Mouse (Mus musculus): ENCODE data around the gene Prim2. TPM values are rescaled to one million over a fixed set of nuclear protein-coding genes. Genes with fewer than 3 reads are reported as not detected.

The Prim2 gene
- polyA plus RNA-seq, 1 experiment from 2014 or later, result 41.9 TPM

DNA sequence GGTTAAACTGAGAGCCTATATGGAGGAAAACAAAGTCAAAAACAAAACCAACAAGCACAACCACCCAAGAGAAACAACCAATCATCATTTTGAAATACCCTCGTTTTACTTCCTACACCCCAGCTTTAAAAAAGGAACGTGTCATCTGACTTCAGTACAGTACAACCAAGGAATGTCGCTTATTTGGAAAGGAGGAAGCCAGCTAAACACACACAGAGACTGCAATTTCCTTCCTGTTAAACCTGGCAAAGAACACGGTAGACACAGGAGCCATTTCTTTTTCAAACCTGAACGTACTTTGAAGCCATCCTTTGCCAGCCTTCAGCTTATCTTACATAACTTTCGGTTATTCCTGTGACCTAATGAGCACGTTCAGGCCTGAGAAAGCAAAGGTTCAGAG lies 166.7 kb downstream of the Prim2 start:
- Histone ChIP-seq H3K4me1 (ENCODE audit: control insufficient read depth, insufficient read depth, low read length) (no peaks in the 10 kb centered on the region), H3K4me3 (ENCODE audit: low read depth, low read length) (no peak overlapping the region), H3K4me2 (ENCODE audit: low read depth) (no peak overlapping the region), H3K27ac (ENCODE audit: low read depth, low read length) (no peak overlapping the region), H3K36me3 (ENCODE audit: control insufficient read depth, insufficient read depth, low read length) (no peaks in the 10 kb centered on the region), H3K27me3 (ENCODE audit: control insufficient read depth, insufficient read depth, low read length) (no peaks in the 10 kb centered on the region), H3K9ac (ENCODE audit: low read length) (no peak overlapping the region), H3K9me3 (ENCODE audit: control insufficient read depth, low read length) (no peaks in the 10 kb centered on the region)
- ATAC-seq (ENCODE audit: insufficient read depth, low FRiP score, low TSS enrichment) (no peak), DNase-seq (ENCODE audit: low spot score) (no peak)
- 87% methylated on average over 7 of the region's 7 CpGs for WGBS

DNA sequence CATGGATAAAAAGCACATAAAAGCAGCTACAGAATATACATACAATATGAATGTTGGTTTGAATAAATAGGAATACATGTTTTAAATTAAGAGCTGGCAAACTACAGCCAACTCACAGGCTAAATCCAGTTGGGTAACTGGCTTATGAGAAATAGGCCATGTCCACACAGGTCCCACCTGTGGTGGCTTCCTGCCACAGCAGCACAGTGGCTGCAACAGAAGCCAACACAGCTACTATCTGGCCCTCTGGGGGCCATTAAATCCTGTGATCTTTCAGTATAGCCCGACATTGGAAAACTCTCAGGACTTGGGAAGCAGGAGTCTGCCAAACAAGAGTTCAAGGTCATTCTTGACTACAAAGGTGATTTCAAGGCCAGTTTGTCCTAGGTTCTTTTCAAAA lies 167.3 kb downstream of the Prim2 start:
- Histone ChIP-seq H3K27ac (ENCODE audit: low read depth, low read length) (no peak overlapping the region), H3K9ac (ENCODE audit: low read length) (no peak overlapping the region), H3K4me1 (ENCODE audit: control insufficient read depth, insufficient read depth, low read length) (no peaks in the 10 kb centered on the region), H3K4me3 (ENCODE audit: low read depth, low read length) (no peak overlapping the region), H3K27me3 (ENCODE audit: control insufficient read depth, insufficient read depth, low read length) (no peaks in the 10 kb centered on the region), H3K36me3 (ENCODE audit: control insufficient read depth, insufficient read depth, low read length) (no peaks in the 10 kb centered on the region), H3K4me2 (ENCODE audit: low read depth) (no peak overlapping the region), H3K9me3 (ENCODE audit: control insufficient read depth, low read length) (no peaks in the 10 kb centered on the region)
- ATAC-seq (ENCODE audit: insufficient read depth, low FRiP score, low TSS enrichment) (no peak), DNase-seq (ENCODE audit: low spot score) (no peak)
- 72% methylated on average over 1 of the region's 1 CpGs for WGBS

DNA sequence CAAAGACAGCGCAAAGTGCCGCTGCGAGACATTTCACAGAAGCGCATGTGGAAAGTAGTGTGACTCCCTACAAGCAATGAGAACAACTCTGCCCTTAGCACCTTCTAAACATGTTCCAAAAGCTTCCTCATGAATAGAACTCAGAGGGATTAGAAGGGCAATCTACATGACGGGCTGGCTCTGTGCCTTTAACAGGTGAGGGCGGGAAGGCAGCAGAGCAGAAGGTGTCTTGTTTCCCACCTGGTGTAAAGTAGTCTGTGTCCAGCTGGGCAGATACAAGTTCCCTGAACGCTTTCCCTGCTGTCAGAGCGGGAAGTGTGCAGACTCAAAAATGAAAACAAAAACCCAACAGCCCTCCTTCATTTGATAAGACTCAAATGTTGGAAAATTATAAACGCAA lies 169.5 kb downstream of the Prim2 start:
- no peaks in the 10 kb centered on the region for H3K36me3 ChIP-seq (ENCODE audit: control insufficient read depth, insufficient read depth, low read length)
- WGBS, result 84% methylated on average over 9 of the region's 9 CpGs
- H3K27ac ChIP-seq (ENCODE audit: low read depth, low read length), result no peak overlapping the region

DNA sequence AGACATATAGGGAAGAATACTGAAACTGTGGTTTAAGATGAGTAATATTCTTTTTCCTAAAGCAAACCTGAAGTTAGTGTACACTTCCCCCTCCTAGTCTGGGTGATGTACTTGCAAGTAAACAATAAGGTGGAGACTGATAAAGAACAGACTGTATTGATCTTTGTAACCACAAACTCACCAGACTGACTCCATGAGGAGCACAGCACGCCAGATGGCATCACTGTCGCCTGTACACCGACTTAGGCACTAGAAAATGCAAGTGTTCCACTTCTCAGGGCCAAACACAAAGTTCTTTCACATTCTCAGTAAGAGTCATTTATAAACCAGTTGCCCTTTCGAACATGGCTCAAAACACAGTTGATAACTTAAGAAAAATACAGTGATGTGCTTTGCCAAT lies 170.0 kb downstream of the Prim2 start:
- Histone ChIP-seq H3K36me3 (ENCODE audit: control insufficient read depth, insufficient read depth, low read length) (no peaks in the 10 kb centered on the region), H3K4me3 (ENCODE audit: low read depth, low read length) (no peak overlapping the region), H3K4me2 (ENCODE audit: low read depth) (no peak overlapping the region), H3K27ac (ENCODE audit: low read depth, low read length) (no peak overlapping the region), H3K9ac (ENCODE audit: low read length) (no peak overlapping the region), H3K9me3 (ENCODE audit: control insufficient read depth, low read length) (no peaks in the 10 kb centered on the region), H3K27me3 (ENCODE audit: control insufficient read depth, insufficient read depth, low read length) (no peaks in the 10 kb centered on the region), H3K4me1 (ENCODE audit: control insufficient read depth, insufficient read depth, low read length) (no peaks in the 10 kb centered on the region)
- DNase-seq (ENCODE audit: low spot score) (no peak), ATAC-seq (ENCODE audit: insufficient read depth, low FRiP score, low TSS enrichment) (no peak)
- 85% methylated on average over 4 of the region's 4 CpGs for WGBS

More for the DNA sequence above, 169.5 kb downstream of the Prim2 start:
- Histone ChIP-seq H3K9ac (ENCODE audit: low read length) (no peak overlapping the region), H3K4me2 (ENCODE audit: low read depth) (no peak overlapping the region), H3K27me3 (ENCODE audit: control insufficient read depth, insufficient read depth, low read length) (no peaks in the 10 kb centered on the region), H3K4me3 (ENCODE audit: low read depth, low read length) (no peak overlapping the region), H3K9me3 (ENCODE audit: control insufficient read depth, low read length) (no peaks in the 10 kb centered on the region), H3K4me1 (ENCODE audit: control insufficient read depth, insufficient read depth, low read length) (no peaks in the 10 kb centered on the region)
- no peak for DNase-seq (ENCODE audit: low spot score)
- no peak for ATAC-seq (ENCODE audit: insufficient read depth, low FRiP score, low TSS enrichment)

DNA sequence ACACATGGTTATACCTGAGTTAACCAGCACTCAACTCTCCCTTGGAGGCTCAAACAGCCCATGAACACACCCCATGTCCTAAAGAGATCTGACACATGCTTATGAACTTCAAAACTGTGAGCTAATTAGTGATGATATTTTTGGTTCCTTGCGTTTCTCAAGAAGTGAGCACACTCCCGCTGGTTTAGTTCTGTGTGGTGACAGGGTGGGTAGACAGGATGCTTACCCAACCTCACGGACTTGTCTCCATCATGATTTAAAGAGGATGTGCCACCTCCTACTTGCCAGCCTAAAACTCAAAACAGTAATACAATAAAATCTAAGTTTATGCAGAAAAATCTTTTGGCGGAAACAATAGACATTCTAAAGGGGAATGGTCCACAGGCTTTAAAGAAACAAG lies 173.5 kb downstream of the Prim2 start:
- Histone ChIP-seq H3K4me1 (ENCODE audit: control insufficient read depth, insufficient read depth, low read length) (no peaks in the 10 kb centered on the region), H3K27me3 (ENCODE audit: control insufficient read depth, insufficient read depth, low read length) (no peaks in the 10 kb centered on the region), H3K4me2 (ENCODE audit: low read depth) (no peak overlapping the region), H3K27ac (ENCODE audit: low read depth, low read length) (no peak overlapping the region), H3K9me3 (ENCODE audit: control insufficient read depth, low read length) (no peaks in the 10 kb centered on the region), H3K9ac (ENCODE audit: low read length) (no peak overlapping the region), H3K36me3 (ENCODE audit: control insufficient read depth, insufficient read depth, low read length) (no peaks in the 10 kb centered on the region), H3K4me3 (ENCODE audit: low read depth, low read length) (no peak overlapping the region)
- no peak for DNase-seq (ENCODE audit: low spot score)
- WGBS, result 87% methylated on average over 4 of the region's 4 CpGs
- no peak for ATAC-seq (ENCODE audit: insufficient read depth, low FRiP score, low TSS enrichment)

DNA sequence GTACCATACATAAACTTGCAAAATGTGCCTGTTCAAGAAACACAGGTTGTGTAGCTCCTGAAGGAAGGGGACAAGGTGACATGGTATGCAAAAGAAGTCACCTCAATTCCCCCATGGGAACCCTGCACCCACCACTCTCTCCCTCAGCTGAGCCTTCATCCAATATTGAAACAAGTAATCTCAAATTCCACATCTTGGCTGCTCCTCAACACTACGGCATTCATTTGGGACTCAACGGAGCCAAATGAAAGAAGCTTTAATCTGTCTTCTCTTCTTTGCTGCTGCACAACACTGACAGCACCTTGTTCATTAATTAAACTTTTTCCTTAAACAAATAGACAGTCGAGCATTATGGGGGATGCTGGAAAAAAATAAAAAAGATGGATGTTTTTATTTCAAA lies 174.0 kb downstream of the Prim2 start:
- ATAC-seq (ENCODE audit: insufficient read depth, low FRiP score, low TSS enrichment), result no peak
- no peaks in the 10 kb centered on the region for H3K36me3 ChIP-seq (ENCODE audit: control insufficient read depth, insufficient read depth, low read length)

DNA sequence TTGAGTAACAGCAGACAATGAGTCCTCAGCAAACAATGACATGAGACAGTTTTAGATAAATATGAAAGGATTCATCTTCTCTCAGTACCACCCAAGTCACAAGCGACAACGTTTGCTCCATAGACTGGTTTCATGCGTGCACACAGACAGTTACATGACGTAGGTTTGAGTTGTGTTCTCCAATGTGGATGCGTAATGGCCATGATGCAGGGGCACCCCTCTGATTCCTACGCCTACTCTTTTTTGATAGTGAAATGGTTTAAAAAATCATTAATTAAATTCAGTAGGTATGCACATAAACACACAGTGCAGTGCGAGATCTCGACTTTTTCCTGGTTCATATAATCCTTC lies 174.4 kb downstream of the Prim2 start:
- DNase-seq (ENCODE audit: low spot score) (no peak), ATAC-seq (ENCODE audit: insufficient read depth, low FRiP score, low TSS enrichment) (no peak)
- Histone ChIP-seq H3K36me3 (ENCODE audit: control insufficient read depth, insufficient read depth, low read length) (no peaks in the 10 kb centered on the region), H3K4me3 (ENCODE audit: low read depth, low read length) (no peak overlapping the region), H3K4me1 (ENCODE audit: control insufficient read depth, insufficient read depth, low read length) (no peaks in the 10 kb centered on the region), H3K9me3 (ENCODE audit: control insufficient read depth, low read length) (no peaks in the 10 kb centered on the region), H3K9ac (ENCODE audit: low read length) (no peak overlapping the region), H3K27me3 (ENCODE audit: control insufficient read depth, insufficient read depth, low read length) (no peaks in the 10 kb centered on the region), H3K27ac (ENCODE audit: low read depth, low read length) (no peak overlapping the region), H3K4me2 (ENCODE audit: low read depth) (no peak overlapping the region)
- WGBS, result 74% methylated on average over 8 of the region's 8 CpGs

More for the DNA sequence above, 174.0 kb downstream of the Prim2 start:
- WGBS, result 79% methylated on average over 3 of the region's 3 CpGs
- H3K4me3 ChIP-seq (ENCODE audit: low read depth, low read length), result no peak overlapping the region
- H3K27ac ChIP-seq (ENCODE audit: low read depth, low read length), result no peak overlapping the region
- H3K9ac ChIP-seq (ENCODE audit: low read length), result no peak overlapping the region
- no peaks in the 10 kb centered on the region for H3K4me1 ChIP-seq (ENCODE audit: control insufficient read depth, insufficient read depth, low read length)
- H3K9me3 ChIP-seq (ENCODE audit: control insufficient read depth, low read length), result no peaks in the 10 kb centered on the region
- H3K27me3 ChIP-seq (ENCODE audit: control insufficient read depth, insufficient read depth, low read length), result no peaks in the 10 kb centered on the region
- no peak for DNase-seq (ENCODE audit: low spot score)
- no peak overlapping the region for H3K4me2 ChIP-seq (ENCODE audit: low read depth)

DNA sequence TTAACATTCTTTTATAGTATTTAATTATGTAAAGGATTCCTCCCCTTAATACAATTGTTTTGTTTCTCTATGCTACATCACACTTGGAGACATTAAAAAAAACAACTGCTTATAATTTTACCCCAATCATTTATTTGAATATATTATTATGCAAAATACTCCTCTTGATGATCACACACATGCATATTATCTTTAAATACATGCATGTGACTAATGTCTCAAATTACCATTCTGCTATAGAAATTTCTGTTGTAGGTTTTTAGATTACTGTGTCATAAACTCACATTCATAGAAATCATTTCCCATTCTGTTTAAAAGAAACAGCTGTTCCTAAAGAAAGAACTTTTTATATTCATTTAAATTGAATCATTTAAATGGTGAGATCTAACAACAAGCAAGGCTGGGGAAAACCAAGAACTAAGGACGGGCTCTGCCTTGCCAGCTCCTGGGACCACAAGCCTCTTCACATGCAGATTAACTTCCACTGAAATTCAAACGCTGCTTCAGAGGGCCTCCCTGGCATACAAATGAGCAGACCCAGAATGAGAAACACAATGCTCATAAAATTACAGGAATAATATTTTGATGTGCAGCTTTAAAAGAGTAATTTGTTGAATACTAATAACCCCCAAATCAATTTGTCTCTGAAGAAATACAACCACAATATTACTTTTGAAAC lies 174.9 kb downstream of the Prim2 start:
- no peak overlapping the region for H3K9ac ChIP-seq (ENCODE audit: low read length)
- H3K4me2 ChIP-seq (ENCODE audit: low read depth), result no peak overlapping the region
- 30% methylated on average over 2 of the region's 2 CpGs for WGBS
- H3K4me3 ChIP-seq (ENCODE audit: low read depth, low read length), result no peak overlapping the region
- no peak overlapping the region for H3K27ac ChIP-seq (ENCODE audit: low read depth, low read length)
- H3K4me1 ChIP-seq (ENCODE audit: control insufficient read depth, insufficient read depth, low read length), result no peaks in the 10 kb centered on the region
- H3K36me3 ChIP-seq (ENCODE audit: control insufficient read depth, insufficient read depth, low read length), result no peaks in the 10 kb centered on the region
- H3K9me3 ChIP-seq (ENCODE audit: control insufficient read depth, low read length), result no peaks in the 10 kb centered on the region
- H3K27me3 ChIP-seq (ENCODE audit: control insufficient read depth, insufficient read depth, low read length), result no peaks in the 10 kb centered on the region
- DNase-seq (ENCODE audit: low spot score) (no peak), ATAC-seq (ENCODE audit: insufficient read depth, low FRiP score, low TSS enrichment) (0 out of 2 replicates have a peak, but pooled peaks have one; percentile 51)

DNA sequence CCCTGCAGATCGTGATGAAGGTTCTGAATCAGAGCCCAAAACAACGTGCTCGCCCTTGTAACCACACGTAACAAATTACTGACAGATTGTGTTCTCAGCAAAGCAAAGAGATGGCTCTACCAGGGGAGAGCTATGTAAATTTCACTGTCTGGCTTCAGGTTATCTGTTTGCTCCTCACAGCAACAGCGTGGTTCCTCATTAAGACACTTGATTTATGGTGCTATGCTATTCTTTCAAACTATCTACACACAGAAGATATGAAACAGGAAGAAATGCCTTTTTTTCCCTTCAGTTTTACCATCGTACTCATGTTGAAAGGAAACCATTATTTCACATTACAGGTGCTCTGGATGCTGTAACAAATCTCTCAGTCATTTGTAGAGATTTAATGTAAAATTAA lies 179.4 kb downstream of the Prim2 start:
- Histone ChIP-seq H3K36me3 (ENCODE audit: control insufficient read depth, insufficient read depth, low read length) (no peaks in the 10 kb centered on the region), H3K9ac (ENCODE audit: low read length) (no peak overlapping the region), H3K4me3 (ENCODE audit: low read depth, low read length) (no peak overlapping the region), H3K27me3 (ENCODE audit: control insufficient read depth, insufficient read depth, low read length) (no peaks in the 10 kb centered on the region), H3K4me2 (ENCODE audit: low read depth) (no peak overlapping the region), H3K9me3 (ENCODE audit: control insufficient read depth, low read length) (no peaks in the 10 kb centered on the region), H3K27ac (ENCODE audit: low read depth, low read length) (no peak overlapping the region), H3K4me1 (ENCODE audit: control insufficient read depth, insufficient read depth, low read length) (no peaks in the 10 kb centered on the region)
- ATAC-seq (ENCODE audit: insufficient read depth, low FRiP score, low TSS enrichment), result no peak
- no peak for DNase-seq (ENCODE audit: low spot score)
- 75% methylated on average over 6 of the region's 6 CpGs for WGBS

Data from neural tube, embryonic 11.5 days (tissue).